Mouse (Mus musculus) embryonic fibroblast, embryonic 13.5 days (primary cell): Measurements from ENCODE around the gene Crabp1. TPM values are rescaled to one million over a fixed set of nuclear protein-coding genes. Genes with fewer than 3 reads are reported as not detected.

Source experiments
- H3K27ac ChIP-seq: 2 replicates; pipeline ENCODE4 v1.5.1; 2012; ENCODE audit warnings: low read length, control low read depth, inconsistent platforms; ENCODE audit not compliant: insufficient read depth
- H3K4me1 ChIP-seq: 2 replicates; pipeline ENCODE4 v1.6.1; 2011; ENCODE audit warnings: low read length; ENCODE audit not compliant: control insufficient read depth, insufficient read depth
- H3K4me3 ChIP-seq: 2 replicates; pipeline ENCODE4 v1.5.1; 2011; ENCODE audit warnings: mild to moderate bottlenecking, control low read depth, low read length; ENCODE audit not compliant: insufficient read depth
- CTCF ChIP-seq: IDR thresholded peaks from 2 replicates; pipeline ENCODE4 v1.5.1; 2011; ENCODE audit warnings: mild to moderate bottlenecking, control low read depth, low read length, moderate library complexity, borderline replicate concordance; ENCODE audit not compliant: insufficient read depth
- POLR2A ChIP-seq: IDR thresholded peaks from 2 replicates; pipeline ENCODE4 v1.6.1; 2011; ENCODE audit warnings: low read depth, mild to moderate bottlenecking, control low read depth, low read length, moderate library complexity
- polyA plus RNA-seq: library from polyadenylated mRNA; stranded (reverse); fragments of >200 nt; gene quantifications from 2 replicates; pipeline ENCODE4 v1.2.4, GENCODE M21; 2011; ENCODE audit warnings: low read depth; ENCODE audit not compliant: missing spikeins, insufficient read length

Gene Crabp1
- polyA plus RNA-seq, 1 experiment: 514 TPM

DNA sequence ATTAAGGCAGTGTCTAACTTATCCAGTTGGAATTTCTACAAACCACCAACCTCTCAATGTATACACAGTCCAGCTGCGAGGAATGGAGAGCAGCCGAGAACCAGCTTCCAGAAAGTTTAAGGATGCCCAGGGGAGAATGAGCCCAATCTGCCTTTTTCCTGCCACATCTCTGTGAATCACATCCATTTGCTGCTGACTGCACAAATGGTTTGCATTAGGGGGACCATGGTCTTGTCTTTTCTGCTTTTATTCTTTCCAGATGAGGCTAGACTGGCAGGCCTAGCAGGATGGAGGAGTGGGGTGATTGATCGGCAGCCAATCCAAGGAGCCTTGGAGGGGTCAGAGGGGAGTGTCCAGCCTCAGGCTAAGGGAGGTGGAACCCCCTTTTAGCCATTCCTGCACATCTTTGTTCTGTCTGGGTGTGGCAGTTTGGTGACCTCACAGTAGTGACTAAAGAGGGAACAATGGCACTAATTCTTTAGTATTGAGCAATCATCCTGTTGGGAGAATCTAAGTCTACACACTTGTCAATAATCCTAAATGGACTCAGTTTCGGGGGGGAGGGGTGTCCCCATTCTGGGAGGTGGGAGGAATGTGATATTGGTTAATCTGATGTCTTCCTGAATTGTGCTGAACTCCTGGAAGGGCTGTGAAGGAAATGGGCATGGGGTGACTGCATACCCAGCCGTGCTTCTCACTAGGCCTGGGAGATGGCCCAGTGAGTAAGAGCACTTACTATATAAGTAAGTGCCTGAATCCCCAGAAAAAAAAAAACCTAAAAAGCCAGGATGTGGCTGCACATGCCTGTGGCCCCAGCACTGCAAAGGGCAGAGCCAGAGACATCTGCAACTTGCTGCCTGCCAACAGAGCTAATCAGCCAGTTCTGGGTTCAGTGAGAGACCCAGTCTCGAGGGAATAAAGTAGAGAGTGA is 38.5 kb downstream of the Crabp1 start:
- H3K4me1 ChIP-seq: peaks cover 18% of the 10 kb centered on the region
- no peak overlapping the region for H3K4me3 ChIP-seq
- H3K27ac ChIP-seq: peak overlapping the region; percentile 100
- TF ChIP-seq CTCF: no peak
- TF ChIP-seq POLR2A: peak; percentile 44; the same call in 1 of the 2 replicates

DNA sequence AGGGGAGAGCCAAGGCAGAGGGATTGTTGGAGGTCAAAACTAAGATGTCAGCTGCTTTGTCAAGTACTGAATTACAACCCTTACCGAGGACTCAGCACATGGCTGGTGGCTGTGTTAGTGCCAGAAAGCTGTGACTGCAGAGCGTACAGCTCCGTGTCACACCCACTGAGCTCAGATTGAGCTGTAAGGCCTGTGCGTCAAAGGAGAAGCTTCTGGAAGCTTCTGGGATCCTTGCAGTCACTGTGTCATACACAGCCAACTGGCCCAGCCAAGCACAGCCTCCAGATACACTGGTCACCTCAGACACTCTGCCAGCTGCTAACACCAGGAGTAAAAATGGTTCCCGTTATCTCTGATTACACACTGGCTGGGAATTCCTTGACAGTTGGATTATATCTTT is 39.8 kb downstream of the Crabp1 start:
- Histone ChIP-seq H3K4me3 (no peak overlapping the region), H3K27ac (peak overlapping the region; percentile 100), H3K4me1 (peaks cover 18% of the 10 kb centered on the region)
- TF ChIP-seq POLR2A: no peak
- TF ChIP-seq CTCF: no peak

DNA sequence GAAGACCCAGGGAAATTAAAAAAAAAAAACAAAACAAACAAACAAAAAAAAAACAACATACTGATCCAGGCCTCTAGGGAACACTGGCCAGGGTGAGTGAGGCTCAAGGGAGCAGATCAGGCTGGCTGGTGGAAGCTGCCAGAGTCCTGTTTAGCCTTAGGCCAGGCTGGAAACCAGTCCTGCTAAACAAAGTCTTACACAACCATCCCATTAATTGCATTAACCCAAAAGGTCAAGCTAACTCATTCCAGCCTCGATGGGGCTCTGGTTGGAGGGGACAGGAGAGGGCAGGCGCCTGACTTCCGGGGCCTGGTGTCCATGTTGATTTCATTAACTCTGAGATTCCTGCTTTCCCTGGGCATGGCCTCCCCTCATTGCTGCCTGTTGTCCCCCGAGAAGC is 43.2 kb downstream of the Crabp1 start:
- TF ChIP-seq POLR2A: no peak
- no peak for TF ChIP-seq CTCF
- Histone ChIP-seq H3K4me3 (no peak overlapping the region), H3K27ac (no peak overlapping the region), H3K4me1 (peaks cover 14% of the 10 kb centered on the region)

DNA sequence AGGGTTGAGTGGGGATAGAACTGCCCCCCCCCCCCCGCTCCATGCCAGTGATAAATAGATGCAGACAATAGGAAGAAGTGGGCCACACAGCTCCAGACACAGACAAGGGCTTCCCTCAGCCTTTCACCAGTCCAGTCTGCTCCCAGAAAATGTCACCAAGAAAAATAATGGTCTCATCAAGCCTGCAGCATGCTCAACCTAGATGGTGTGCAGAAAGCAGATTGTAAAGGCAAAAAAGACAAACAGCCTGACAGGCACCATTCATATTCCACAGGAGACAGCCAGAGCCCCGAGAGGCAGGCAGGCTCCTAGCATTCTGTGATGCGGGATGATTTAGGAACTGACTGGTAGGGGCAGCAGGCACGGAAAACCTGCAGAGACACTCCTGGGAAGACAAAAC is 45.4 kb downstream of the Crabp1 start:
- peaks cover 6% of the 10 kb centered on the region; the same call in 1 of the 2 replicates for H3K4me1 ChIP-seq
- H3K27ac ChIP-seq: no peak overlapping the region
- no peak for TF ChIP-seq POLR2A
- no peak for TF ChIP-seq CTCF
- no peak overlapping the region for H3K4me3 ChIP-seq

DNA sequence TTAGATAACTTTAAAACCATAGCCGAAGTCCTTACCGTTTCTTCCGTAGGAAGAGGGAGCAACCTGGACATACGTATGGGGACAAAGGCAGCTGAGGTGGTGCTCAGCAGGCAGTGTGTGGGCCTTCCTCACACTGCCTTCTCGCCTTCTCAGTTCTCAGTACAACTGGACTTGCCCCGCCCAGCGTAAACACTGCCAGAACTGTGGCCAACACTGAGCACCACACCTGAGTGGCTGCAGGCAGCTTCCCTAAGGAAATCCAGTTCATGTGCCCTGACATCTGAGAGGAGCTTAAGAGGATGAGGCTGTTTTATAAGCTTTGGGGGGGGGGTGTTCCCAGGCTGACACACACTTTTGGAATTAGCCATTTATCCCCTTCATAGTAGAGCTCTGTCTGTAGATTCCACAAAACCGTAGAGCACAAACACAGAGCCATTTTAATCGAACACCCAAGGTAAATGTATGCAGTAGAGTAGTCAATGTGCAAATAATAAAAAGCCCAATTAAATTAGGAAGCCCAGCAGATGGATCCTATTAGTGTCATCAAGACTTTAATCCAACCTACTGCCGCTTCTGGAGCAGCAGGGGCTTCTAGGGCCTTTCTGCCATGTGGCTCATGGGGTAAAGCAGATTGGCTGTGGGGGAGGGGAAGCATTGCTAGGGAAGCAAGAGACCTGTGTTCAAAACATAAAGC is 52.1 kb downstream of the Crabp1 start:
- TF ChIP-seq POLR2A: no peak
- no peak for TF ChIP-seq CTCF
- Histone ChIP-seq H3K27ac (peak overlapping the region; percentile 47), H3K4me3 (no peak overlapping the region), H3K4me1 (peaks cover 8% of the 10 kb centered on the region)

DNA sequence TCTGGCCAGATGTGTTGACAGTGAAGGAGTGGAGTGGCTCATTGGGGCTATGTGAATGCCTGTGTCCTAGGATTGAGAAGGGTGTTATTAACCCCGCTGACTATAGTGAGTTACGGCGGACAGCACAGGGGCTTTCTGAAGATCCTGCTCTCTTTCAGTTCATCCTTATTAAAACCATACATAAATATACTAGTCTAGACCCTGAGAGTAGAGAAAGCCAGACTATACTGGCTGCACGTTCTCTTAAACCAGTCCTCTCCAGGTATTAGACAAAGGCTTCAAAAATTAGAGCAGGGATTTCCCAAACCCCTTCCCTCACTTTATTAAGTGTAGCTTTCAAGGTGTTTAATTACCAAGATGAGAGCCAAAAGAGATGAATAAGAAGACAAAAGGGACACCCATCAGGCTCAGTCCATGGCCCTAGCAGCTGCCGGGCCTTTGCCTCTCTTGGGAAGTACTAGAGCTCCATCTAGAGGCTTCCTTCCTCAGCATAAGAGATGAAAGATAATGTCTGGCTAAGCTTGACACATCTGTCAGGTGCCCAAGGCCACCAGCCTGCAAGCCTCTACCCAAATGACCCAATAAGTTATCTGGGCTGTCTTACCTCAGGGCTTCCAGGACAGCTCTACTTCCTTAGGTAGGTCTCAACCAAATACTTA is 57.0 kb downstream of the Crabp1 start:
- peak; percentile 36; the same call in 1 of the 2 replicates for TF ChIP-seq CTCF
- TF ChIP-seq POLR2A: no peak
- Histone ChIP-seq H3K4me1 (peaks cover 6% of the 10 kb centered on the region), H3K4me3 (no peak overlapping the region), H3K27ac (no peak overlapping the region)

Other genes with a start within 250 kb of the Crabp1 start
- not detected in 2 replicates for gene Sh2d7, start 225.8 kb upstream of the Crabp1 start, polyA plus RNA-seq
- 6.0 and 7.6 TPM in 2 replicates for gene Cib2, start 204.5 kb upstream of the Crabp1 start, polyA plus RNA-seq
- 84.8 and 95.7 TPM in 2 replicates for gene Idh3a, start 178.4 kb upstream of the Crabp1 start, polyA plus RNA-seq
- 0.55 and 0.56 TPM in 2 replicates for gene Acsbg1, start 102.9 kb upstream of the Crabp1 start, polyA plus RNA-seq
- gene Dnaja4, start 65.9 kb upstream of the Crabp1 start, polyA plus RNA-seq: 14.7 and 16.3 TPM in 2 replicates
- 80.0 and 81.6 TPM in 2 replicates for gene Wdr61, start 30.2 kb upstream of the Crabp1 start, polyA plus RNA-seq
- 70.4 and 78.4 TPM in 2 replicates for gene Ireb2, start 99.0 kb downstream of the Crabp1 start, polyA plus RNA-seq
- gene Hykk, start 152.5 kb downstream of the Crabp1 start, polyA plus RNA-seq: 8.2 TPM in 2 replicates
- gene Psma4, start 186.0 kb downstream of the Crabp1 start, polyA plus RNA-seq: 238 and 265 TPM in 2 replicates
- 0.65 and 4.8 TPM in 2 replicates for gene AY074887, start 186.2 kb downstream of the Crabp1 start, polyA plus RNA-seq
- not detected in 2 replicates for gene Chrna5, start 216.1 kb downstream of the Crabp1 start, polyA plus RNA-seq